Mouse (Mus musculus): ENCODE measurements around the gene Atp4a. TPM values are rescaled to one million over a fixed set of nuclear protein-coding genes. Genes with fewer than 3 reads are reported as not detected.

Gene Atp4a
- polyA plus RNA-seq, 1 experiment, result 0.37 TPM

DNA sequence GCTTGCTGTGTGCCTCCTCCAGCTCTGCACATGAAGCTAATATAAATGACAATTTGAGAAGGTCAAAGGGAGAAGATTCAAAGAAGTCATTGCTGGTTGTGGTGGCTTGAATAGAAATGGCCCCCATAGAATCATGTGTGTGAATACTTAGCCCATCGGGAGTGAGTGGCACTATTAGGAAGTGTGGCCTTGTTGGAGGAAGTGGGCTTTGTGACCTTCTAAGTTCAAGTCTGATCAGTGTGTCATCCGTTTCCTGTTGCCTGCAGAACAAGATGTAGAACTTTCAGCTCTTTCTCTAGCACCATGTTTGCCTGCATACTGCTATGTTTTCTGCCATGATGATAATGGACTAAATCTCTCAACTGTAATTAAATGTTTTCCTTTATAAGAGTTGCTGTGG lies 28.6 kb upstream of the Atp4a start:
- Histone ChIP-seq H3K27ac (ENCODE audit: insufficient read depth, low read depth, low read length) (no peak overlapping the region), H3K36me3 (ENCODE audit: control insufficient read depth, insufficient read depth, low read length) (no peaks in the 10 kb centered on the region), H3K4me1 (ENCODE audit: control insufficient read depth, insufficient read depth, insufficient read length, low read length) (peaks cover 4% of the 10 kb centered on the region; the same call in 1 of the 2 replicates), H3K27me3 (ENCODE audit: control insufficient read depth, insufficient read depth, low read length) (no peaks in the 10 kb centered on the region), H3K4me3 (ENCODE audit: low read depth, low read length) (no peak overlapping the region)
- 84% methylated on average over 2 of the region's 2 CpGs for WGBS
- TF ChIP-seq CTCF (IDR thresholded peaks at IDR 0.05; ENCODE audit: extremely low read depth, insufficient read length, insufficient replicate concordance, low read depth, low read length), result no peak
- TF ChIP-seq POLR2A (IDR thresholded peaks at IDR 0.05; ENCODE audit: low read depth, low read length), result no peak

DNA sequence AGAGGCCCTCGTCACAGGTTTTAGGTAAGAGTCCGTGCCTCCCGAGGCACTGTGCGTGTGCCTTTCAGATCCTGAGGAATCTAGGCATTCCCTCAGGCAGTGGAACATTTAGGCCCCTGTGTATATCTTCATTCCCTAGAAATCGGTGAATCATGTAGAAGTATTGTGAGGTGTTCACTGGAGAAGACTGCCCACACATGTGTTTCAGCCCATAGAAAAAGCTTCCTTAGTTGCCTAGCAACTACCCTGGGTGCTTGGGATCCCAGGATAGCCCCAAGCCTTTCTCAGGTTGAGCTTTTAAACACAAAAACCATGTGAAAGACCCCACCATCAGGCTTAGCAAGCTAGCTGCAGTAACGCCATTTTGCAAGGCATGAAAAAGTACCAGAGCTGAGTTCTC lies 23.7 kb upstream of the Atp4a start:
- H3K4me3 ChIP-seq (ENCODE audit: low read depth, low read length), result no peak overlapping the region
- no peak overlapping the region for H3K27ac ChIP-seq (ENCODE audit: insufficient read depth, low read depth, low read length)
- 64% methylated on average over 6 of the region's 6 CpGs for WGBS
- peaks cover 5% of the 10 kb centered on the region; the same call in 1 of the 2 replicates for H3K4me1 ChIP-seq (ENCODE audit: control insufficient read depth, insufficient read depth, insufficient read length, low read length)
- H3K36me3 ChIP-seq (ENCODE audit: control insufficient read depth, insufficient read depth, low read length), result no peaks in the 10 kb centered on the region
- TF ChIP-seq CTCF (IDR thresholded peaks at IDR 0.05; ENCODE audit: extremely low read depth, insufficient read length, insufficient replicate concordance, low read depth, low read length), result no peak
- no peaks in the 10 kb centered on the region for H3K27me3 ChIP-seq (ENCODE audit: control insufficient read depth, insufficient read depth, low read length)

DNA sequence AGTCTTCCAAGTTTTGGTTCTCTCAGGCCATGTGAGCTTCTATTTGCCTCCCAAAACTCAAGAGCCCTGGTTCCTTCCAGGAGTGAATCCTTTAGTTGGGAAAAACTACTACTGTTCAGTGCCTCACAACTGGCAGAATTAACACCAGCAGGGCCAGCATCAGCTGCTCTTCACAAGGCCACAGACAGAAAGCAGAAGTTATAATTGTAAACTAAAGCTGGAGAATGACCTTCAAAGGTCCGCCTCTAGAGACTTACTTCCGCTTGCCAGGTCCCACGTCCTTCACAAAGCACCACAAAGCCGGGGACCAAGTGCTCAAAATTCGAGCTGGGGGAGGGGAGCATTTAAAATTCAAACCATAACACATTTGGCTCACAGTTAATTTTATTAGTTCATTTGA lies 13.9 kb upstream of the Atp4a start:
- H3K4me1 ChIP-seq (ENCODE audit: control insufficient read depth, insufficient read depth, insufficient read length, low read length), result peaks cover 16% of the 10 kb centered on the region
- 20% methylated on average over 5 of the region's 5 CpGs for WGBS

DNA sequence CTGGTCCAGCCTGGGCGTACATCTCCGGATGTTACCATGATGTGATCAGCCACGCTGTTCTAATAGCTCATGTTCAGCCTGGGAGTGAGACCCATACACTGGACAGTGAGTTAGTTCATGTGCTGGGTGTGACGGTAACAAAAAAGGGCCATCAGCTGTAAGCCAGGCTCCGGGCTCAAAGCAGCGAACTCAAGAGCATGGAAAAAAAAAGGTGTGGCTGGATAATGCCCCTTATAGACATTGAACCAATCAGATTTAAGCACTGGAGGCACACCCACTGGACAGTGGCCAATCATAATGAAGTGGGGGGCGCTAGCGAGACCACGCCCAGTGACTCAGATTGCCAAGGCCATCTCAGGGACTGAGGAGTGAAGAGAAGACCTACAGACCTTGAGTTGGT lies 13.4 kb upstream of the Atp4a start, which contains the start of gene 2200002J24Rik:
Gene 2200002J24Rik (plus strand): TSS at position 338 of the 400 bp plus-strand sequence.
- H3K27me3 ChIP-seq (ENCODE audit: control insufficient read depth, insufficient read depth, low read length), result no peaks in the 10 kb centered on the region
- no peaks in the 10 kb centered on the region for H3K36me3 ChIP-seq (ENCODE audit: control insufficient read depth, insufficient read depth, low read length)
- TF ChIP-seq POLR2A (IDR thresholded peaks at IDR 0.05; ENCODE audit: low read depth, low read length) (no peak), CTCF (IDR thresholded peaks at IDR 0.05; ENCODE audit: extremely low read depth, insufficient read length, insufficient replicate concordance, low read depth, low read length) (no peak)
- no peak within 1 kb of the TSS for H3K4me3 ChIP-seq (ENCODE audit: low read depth, low read length)
- peaks cover 16% of the 10 kb centered on the region for H3K4me1 ChIP-seq (ENCODE audit: control insufficient read depth, insufficient read depth, insufficient read length, low read length)
- H3K27ac ChIP-seq (ENCODE audit: insufficient read depth, low read depth, low read length), result peak within 1 kb of the TSS; percentile 45
- 25% methylated on average over 9 of the region's 9 CpGs for WGBS

More for the DNA sequence above, 13.9 kb upstream of the Atp4a start:
- Histone ChIP-seq H3K27me3 (ENCODE audit: control insufficient read depth, insufficient read depth, low read length) (no peaks in the 10 kb centered on the region), H3K27ac (ENCODE audit: insufficient read depth, low read depth, low read length) (peak overlapping the region; percentile 45), H3K36me3 (ENCODE audit: control insufficient read depth, insufficient read depth, low read length) (no peaks in the 10 kb centered on the region), H3K4me3 (ENCODE audit: low read depth, low read length) (no peak overlapping the region)
- TF ChIP-seq POLR2A (IDR thresholded peaks at IDR 0.05; ENCODE audit: low read depth, low read length) (no peak), CTCF (IDR thresholded peaks at IDR 0.05; ENCODE audit: extremely low read depth, insufficient read length, insufficient replicate concordance, low read depth, low read length) (no peak)

DNA sequence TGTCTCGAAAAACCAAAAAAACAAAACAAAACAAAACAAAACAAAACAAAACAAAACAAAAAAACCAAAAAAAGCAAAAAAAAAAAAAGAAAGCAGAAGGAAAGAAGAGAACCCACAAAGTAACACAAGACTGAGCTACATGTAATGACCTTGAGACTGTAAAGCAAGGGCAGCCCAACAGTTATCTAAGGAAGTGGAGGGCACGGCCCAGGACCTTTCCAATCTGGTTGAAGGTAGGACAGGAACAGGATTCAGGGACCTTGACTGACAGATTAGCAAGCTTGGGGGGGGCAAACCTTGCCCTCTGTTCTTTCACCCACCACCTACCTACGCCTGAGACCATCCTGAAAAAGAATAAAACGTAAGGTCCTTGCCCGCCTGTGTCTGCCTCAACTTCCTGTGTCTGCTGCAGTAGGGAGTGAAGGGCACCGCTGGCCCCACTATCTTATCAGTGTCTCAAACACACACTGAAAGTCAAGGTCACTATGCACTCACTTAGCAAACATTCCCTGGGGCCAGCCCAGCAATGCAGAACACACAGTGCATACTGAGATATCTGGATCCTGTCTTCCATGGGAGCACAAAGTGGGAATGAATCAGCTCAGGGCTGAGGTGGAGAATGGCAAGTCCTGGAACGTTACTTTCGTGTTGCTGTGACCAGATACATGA lies 5.7 kb upstream of the Atp4a start:
- Histone ChIP-seq H3K27ac (ENCODE audit: insufficient read depth, low read depth, low read length) (peak overlapping the region; percentile 93), H3K27me3 (ENCODE audit: control insufficient read depth, insufficient read depth, low read length) (no peaks in the 10 kb centered on the region), H3K36me3 (ENCODE audit: control insufficient read depth, insufficient read depth, low read length) (no peaks in the 10 kb centered on the region), H3K4me3 (ENCODE audit: low read depth, low read length) (peak overlapping the region; percentile 20; the same call in 1 of the 2 replicates), H3K4me1 (ENCODE audit: control insufficient read depth, insufficient read depth, insufficient read length, low read length) (peaks cover 24% of the 10 kb centered on the region; the same call in 1 of the 2 replicates)
- TF ChIP-seq CTCF (IDR thresholded peaks at IDR 0.05; ENCODE audit: extremely low read depth, insufficient read length, insufficient replicate concordance, low read depth, low read length) (no peak), POLR2A (IDR thresholded peaks at IDR 0.05; ENCODE audit: low read depth, low read length) (no peak)
- WGBS, result 25% methylated on average over 8 of the region's 8 CpGs

DNA sequence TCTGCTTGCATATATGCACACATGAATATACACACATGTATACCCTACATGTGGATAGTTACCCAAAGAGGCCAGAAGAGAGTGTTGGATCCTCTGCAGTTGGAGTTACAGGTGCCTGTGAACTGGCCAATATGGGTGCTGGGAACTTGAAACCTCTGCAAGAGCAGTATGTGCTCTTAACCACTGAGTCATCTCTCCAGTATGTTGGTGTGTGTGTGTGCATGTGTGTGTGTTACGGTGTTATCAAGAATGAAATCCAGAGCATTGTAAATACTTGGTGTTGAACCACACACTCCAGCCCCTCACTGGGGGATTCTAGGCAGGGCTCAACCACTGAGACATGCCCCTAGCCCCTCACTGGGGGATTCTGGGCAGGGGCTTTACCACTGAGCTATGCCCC lies 4.6 kb upstream of the Atp4a start:
- no peaks in the 10 kb centered on the region for H3K36me3 ChIP-seq (ENCODE audit: control insufficient read depth, insufficient read depth, low read length)
- no peaks in the 10 kb centered on the region for H3K27me3 ChIP-seq (ENCODE audit: control insufficient read depth, insufficient read depth, low read length)
- peaks cover 27% of the 10 kb centered on the region; the same call in 1 of the 2 replicates for H3K4me1 ChIP-seq (ENCODE audit: control insufficient read depth, insufficient read depth, insufficient read length, low read length)
- no peak overlapping the region for H3K27ac ChIP-seq (ENCODE audit: insufficient read depth, low read depth, low read length)
- H3K4me3 ChIP-seq (ENCODE audit: low read depth, low read length), result no peak overlapping the region
- 70% methylated on average over 1 of the region's 1 CpGs for WGBS
- TF ChIP-seq CTCF (IDR thresholded peaks at IDR 0.05; ENCODE audit: extremely low read depth, insufficient read length, insufficient replicate concordance, low read depth, low read length) (no peak), POLR2A (IDR thresholded peaks at IDR 0.05; ENCODE audit: low read depth, low read length) (no peak)

DNA sequence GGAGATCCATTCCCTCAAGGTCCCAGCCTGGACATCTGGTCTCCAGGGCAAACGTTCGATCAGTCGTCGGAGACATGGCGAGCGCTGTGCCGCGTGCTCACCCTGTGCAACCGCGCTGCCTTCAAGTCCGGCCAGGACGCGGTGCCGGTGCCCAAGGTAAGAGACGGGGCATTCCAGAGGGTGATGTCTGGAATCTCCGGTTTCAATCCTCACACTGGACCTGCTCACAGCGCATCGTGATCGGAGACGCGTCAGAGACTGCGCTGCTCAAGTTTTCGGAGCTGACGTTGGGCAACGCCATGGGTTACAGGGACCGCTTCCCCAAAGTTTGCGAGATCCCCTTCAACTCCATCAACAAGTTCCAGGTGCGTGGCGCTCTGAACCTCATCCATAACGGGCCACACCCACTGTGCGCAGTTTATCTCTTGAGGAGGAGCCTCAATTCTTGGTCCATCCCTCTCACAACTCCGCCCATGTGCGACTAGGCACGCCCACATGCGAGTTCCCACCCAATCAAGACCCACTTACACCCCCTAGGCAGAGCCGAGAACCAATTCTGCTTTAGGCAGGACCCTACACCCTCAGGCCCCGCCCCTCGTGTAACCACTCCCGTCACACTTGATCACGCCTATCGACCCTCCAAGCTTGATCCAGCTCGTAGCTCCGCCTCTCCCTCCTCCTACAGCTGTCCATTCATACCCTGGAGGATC lies 5.2 kb downstream of the Atp4a start:
- TF ChIP-seq CTCF (IDR thresholded peaks at IDR 0.05; ENCODE audit: extremely low read depth, insufficient read length, insufficient replicate concordance, low read depth, low read length) (no peak), POLR2A (IDR thresholded peaks at IDR 0.05; ENCODE audit: low read depth, low read length) (no peak)
- Histone ChIP-seq H3K4me1 (ENCODE audit: control insufficient read depth, insufficient read depth, insufficient read length, low read length) (peaks cover 10% of the 10 kb centered on the region), H3K27ac (ENCODE audit: insufficient read depth, low read depth, low read length) (no peak overlapping the region), H3K4me3 (ENCODE audit: low read depth, low read length) (peak overlapping the region; percentile 56), H3K27me3 (ENCODE audit: control insufficient read depth, insufficient read depth, low read length) (no peaks in the 10 kb centered on the region), H3K36me3 (ENCODE audit: control insufficient read depth, insufficient read depth, low read length) (no peaks in the 10 kb centered on the region)
- 3% methylated on average over 43 of the region's 43 CpGs for WGBS

All from small intestine, adult 2 months (tissue).